Mouse (Mus musculus) C2C12 (cell line): ENCODE measurements around the gene Bcl3. TPM values are rescaled to one million over a fixed set of nuclear protein-coding genes. Genes with fewer than 3 reads are reported as not detected.

Source experiments
- H3K27me3 ChIP-seq: one replicate; pipeline ENCODE4 v1.6.1; 2011; ENCODE audit not compliant: control insufficient read depth, insufficient read depth, insufficient read length
- H3K36me3 ChIP-seq: one replicate; pipeline ENCODE4 v1.6.1; 2011; ENCODE audit not compliant: control insufficient read depth, insufficient read depth
- H3K4me3 ChIP-seq: one replicate; pipeline ENCODE4 v1.5.1; 2011; ENCODE audit warnings: mild to moderate bottlenecking, control low read depth; ENCODE audit not compliant: poor library complexity, insufficient read depth, severe bottlenecking
- H3K79me2 ChIP-seq: one replicate; pipeline ENCODE4 v1.6.1; 2011; ENCODE audit not compliant: control insufficient read depth, insufficient read depth
- H3K79me3 ChIP-seq: one replicate; pipeline ENCODE4 v1.6.1; 2011; ENCODE audit warnings: low read depth, control low read depth
- H3ac ChIP-seq: one replicate; pipeline ENCODE3; 2011; ENCODE audit warnings: low read depth; ENCODE audit not compliant: control insufficient read depth, insufficient read length
- CEBPB ChIP-seq: IDR thresholded peaks from one replicate; pipeline ENCODE4 v1.6.1; 2011; ENCODE audit warnings: low read depth, mild to moderate bottlenecking, control low read depth, moderate library complexity
- CTCF ChIP-seq: IDR thresholded peaks from one replicate; pipeline ENCODE4 v1.5.1; 2011; ENCODE audit not compliant: control insufficient read depth, insufficient read depth, insufficient read length
- FOSL1 ChIP-seq: IDR thresholded peaks from one replicate; pipeline ENCODE4 v1.8.0; 2011; ENCODE audit warnings: mild to moderate bottlenecking, low read length; ENCODE audit not compliant: poor library complexity, insufficient read depth, severe bottlenecking
- MAX ChIP-seq: IDR thresholded peaks from one replicate; pipeline ENCODE4 v1.6.1; 2011; ENCODE audit warnings: mild to moderate bottlenecking, control low read depth
- MYOD1 ChIP-seq: IDR thresholded peaks from one replicate; pipeline ENCODE4 v1.6.1; 2011; ENCODE audit warnings: low read depth; ENCODE audit not compliant: control insufficient read depth, insufficient read length
- MYOG ChIP-seq: IDR thresholded peaks from one replicate; pipeline ENCODE4 v1.6.1; 2011; ENCODE audit not compliant: control insufficient read depth, insufficient read length; ENCODE audit errors: extremely low read depth
- USF1 ChIP-seq: IDR thresholded peaks from one replicate; pipeline ENCODE4 v1.6.1; 2011; ENCODE audit warnings: low read depth, mild to moderate bottlenecking, control low read depth, moderate library complexity
- polyA plus RNA-seq: library from polyadenylated mRNA; unstranded; fragments of >200 nt; fragmentation: generic; extraction: Trizol; gene quantifications from one replicate; pipeline ENCODE4 v1.2.1, GENCODE M21; 2012; ENCODE audit warnings: missing spikeins

Bcl3 gene
- polyA plus RNA-seq, 1 experiment: 7.8 TPM

- Histone ChIP-seq H3K36me3 (no peaks in the 10 kb centered on the region), H3ac (no peak overlapping the region), H3K79me3 (no peaks in the 10 kb centered on the region), H3K79me2 (no peaks in the 10 kb centered on the region), H3K27me3 (no peaks in the 10 kb centered on the region), H3K4me3 (no peak overlapping the region)
- TF ChIP-seq CEBPB (no peak), MYOG (no peak), CTCF (peak; percentile 54)
Observed at GRCm38 (mm10) chr7:19789904-19790347, 32.6 kb downstream of the Bcl3 start.

GRCm38 (mm10) chr7:19785874-19786458 lies 36.6 kb downstream of the Bcl3 start:
- H3K79me2 ChIP-seq: no peaks in the 10 kb centered on the region
- TF ChIP-seq MAX: no peak
- TF ChIP-seq USF1: no peak
- no peak for TF ChIP-seq CEBPB
- TF ChIP-seq MYOD1: no peak
- no peak for TF ChIP-seq MYOG
- TF ChIP-seq CTCF: no peak
- no peak for TF ChIP-seq FOSL1
- no peaks in the 10 kb centered on the region for H3K79me3 ChIP-seq
- no peaks in the 10 kb centered on the region for H3K27me3 ChIP-seq
- no peak overlapping the region for H3K4me3 ChIP-seq
- H3K36me3 ChIP-seq: no peaks in the 10 kb centered on the region
- no peak overlapping the region for H3ac ChIP-seq

GRCm38 (mm10) chr7:19784764-19785535 lies 37.6 kb downstream of the Bcl3 start:
- H3ac ChIP-seq: no peak overlapping the region
- no peaks in the 10 kb centered on the region for H3K79me2 ChIP-seq
- no peak overlapping the region for H3K4me3 ChIP-seq
- TF ChIP-seq CTCF (no peak), MAX (no peak), FOSL1 (no peak), CEBPB (no peak), USF1 (no peak), MYOD1 (no peak), MYOG (no peak)
- H3K27me3 ChIP-seq: no peaks in the 10 kb centered on the region
- no peaks in the 10 kb centered on the region for H3K79me3 ChIP-seq
- no peaks in the 10 kb centered on the region for H3K36me3 ChIP-seq

GRCm38 (mm10) chr7:19783630-19784029 lies 38.9 kb downstream of the Bcl3 start:
- H3K4me3 ChIP-seq: no peak overlapping the region

GRCm38 (mm10) chr7:19782645-19783044 lies 39.9 kb downstream of the Bcl3 start:
- Histone ChIP-seq H3K4me3 (no peak overlapping the region), H3K27me3 (no peaks in the 10 kb centered on the region), H3K79me3 (no peaks in the 10 kb centered on the region), H3K36me3 (no peaks in the 10 kb centered on the region), H3ac (no peak overlapping the region), H3K79me2 (no peaks in the 10 kb centered on the region)
- TF ChIP-seq USF1 (no peak), CTCF (peak; percentile 27), CEBPB (no peak), MYOG (no peak), FOSL1 (no peak)

More at GRCm38 (mm10) chr7:19783630-19784029, 38.9 kb downstream of the Bcl3 start:
- H3ac ChIP-seq: no peak overlapping the region
- no peak for TF ChIP-seq MAX
- no peak for TF ChIP-seq FOSL1
- TF ChIP-seq USF1: no peak
- no peak for TF ChIP-seq MYOD1
- TF ChIP-seq CEBPB: no peak
- no peak for TF ChIP-seq MYOG
- TF ChIP-seq CTCF: no peak
- no peaks in the 10 kb centered on the region for H3K36me3 ChIP-seq
- H3K27me3 ChIP-seq: no peaks in the 10 kb centered on the region
- no peaks in the 10 kb centered on the region for H3K79me3 ChIP-seq
- H3K79me2 ChIP-seq: no peaks in the 10 kb centered on the region

- Histone ChIP-seq H3ac (no peak overlapping the region), H3K79me2 (no peaks in the 10 kb centered on the region), H3K27me3 (no peaks in the 10 kb centered on the region), H3K36me3 (no peaks in the 10 kb centered on the region), H3K79me3 (no peaks in the 10 kb centered on the region), H3K4me3 (no peak overlapping the region)
- TF ChIP-seq FOSL1: no peak
- TF ChIP-seq CEBPB: no peak
- no peak for TF ChIP-seq USF1
- no peak for TF ChIP-seq MAX
- TF ChIP-seq CTCF: no peak
- no peak for TF ChIP-seq MYOD1
- TF ChIP-seq MYOG: no peak
Observed at GRCm38 (mm10) chr7:19781741-19782140, 40.8 kb downstream of the Bcl3 start.
